Mouse (Mus musculus): ENCODE results near the gene Asic2.

- TF ChIP-seq CTCF (IDR thresholded peaks at IDR 0.05; ENCODE audit: low read depth) (peak; percentile 52), EP300 (IDR thresholded peaks at IDR 0.05; ENCODE audit: low read depth) (no peak)
These were observed 377.3 kb downstream of the Asic2 start for GRCm38 (mm10) chr11:81590911-81591310.
